Mouse (Mus musculus) embryonic fibroblast, embryonic 13.5 days (primary cell): ENCODE data around the gene Macrod2.

Experiments used
- CTCF ChIP-seq: IDR thresholded peaks from 2 replicates; pipeline ENCODE4 v1.5.1; 2011; ENCODE audit warnings: mild to moderate bottlenecking, control low read depth, low read length, moderate library complexity, borderline replicate concordance; ENCODE audit not compliant: insufficient read depth
- POLR2A ChIP-seq: IDR thresholded peaks from 2 replicates; pipeline ENCODE4 v1.6.1; 2011; ENCODE audit warnings: low read depth, mild to moderate bottlenecking, control low read depth, low read length, moderate library complexity

- TF ChIP-seq CTCF (no peak), POLR2A (no peak)
These were observed 501.4 kb downstream of the Macrod2 start for GRCm38 (mm10) chr2:140896396-140897082.
